Mouse (Mus musculus): ENCODE data around the gene Calcoco1.

GRCm38 (mm10) chr15:102692991-102693411 is 29.0 kb downstream of the Calcoco1 start:
- no peak for TF ChIP-seq POLR2A (IDR thresholded peaks at IDR 0.05; ENCODE audit: borderline replicate concordance, insufficient read depth, low read length)
- TF ChIP-seq CTCF (IDR thresholded peaks at IDR 0.05; ENCODE audit: borderline replicate concordance, insufficient read depth, low read depth, low read length): peak; percentile 50; the same call in 1 of the 2 replicates

All from cerebellum, adult 2 months (tissue).